Mouse (Mus musculus) G1E (cell line): Measurements from ENCODE around the gene Cubn.

ENCODE experiments used
- CTCF ChIP-seq: IDR thresholded peaks from 2 replicates; pipeline ENCODE4 v1.5.1; 2012; ENCODE audit warnings: low read depth, low read length, inconsistent platforms, mixed read lengths
- GATA1 ChIP-seq: IDR thresholded peaks from 2 replicates; pipeline ENCODE4 v1.6.1; 2012; ENCODE audit warnings: borderline replicate concordance, low read length, inconsistent platforms, mixed read lengths
- TAL1 ChIP-seq: conservative IDR thresholded peaks from 2 replicates; pipeline ENCODE4 v1.6.1; 2012; ENCODE audit warnings: low read depth, low read length, inconsistent platforms, mixed read lengths

GRCm38 (mm10) chr2:13458088-13458487, 33.5 kb downstream of the Cubn start:
- TF ChIP-seq CTCF, result no peak
- TF ChIP-seq GATA1, result no peak
- no peak for TF ChIP-seq TAL1
